Mouse (Mus musculus): ENCODE data around the gene Celf2. TPM values are rescaled to one million over a fixed set of nuclear protein-coding genes. Genes with fewer than 3 reads are reported as not detected.

Celf2 gene
- polyA plus RNA-seq, 1 experiment from 2014 or later: 63.2 TPM

- whole genome bisulfite sequencing: 77% methylated on average over 7 of the region's 7 CpGs
- Histone ChIP-seq H3K4me3 (no peak overlapping the region), H3K4me1 (replicated peaks) (no peaks in the 10 kb centered on the region), H3K9ac (no peak overlapping the region), H3K27ac (no peak overlapping the region), H3K27me3 (no peaks in the 10 kb centered on the region), H3K36me3 (no peaks in the 10 kb centered on the region), H3K9me3 (replicated peaks) (no peaks in the 10 kb centered on the region), H3K4me2 (no peak overlapping the region)
- ATAC-seq (replicated peaks; ENCODE audit: insufficient number of reproducible peaks, insufficient read depth, low FRiP score, low read depth): no peak
These were observed 274.8 kb downstream of the Celf2 start for GRCm38 (mm10) chr2:7234587-7234986.

GRCm38 (mm10) chr2:7233411-7233810 lies 276.0 kb downstream of the Celf2 start:
- H3K4me3 ChIP-seq: no peak overlapping the region
- H3K27ac ChIP-seq: no peak overlapping the region
- 71% methylated on average over 2 of the region's 2 CpGs for WGBS
- no peak for ATAC-seq (replicated peaks; ENCODE audit: insufficient number of reproducible peaks, insufficient read depth, low FRiP score, low read depth)
- H3K4me2 ChIP-seq: no peak overlapping the region
- no peaks in the 10 kb centered on the region for H3K4me1 ChIP-seq (replicated peaks)
- no peaks in the 10 kb centered on the region for H3K9me3 ChIP-seq (replicated peaks)
- H3K9ac ChIP-seq: no peak overlapping the region
- no peaks in the 10 kb centered on the region for H3K27me3 ChIP-seq
- no peaks in the 10 kb centered on the region for H3K36me3 ChIP-seq

- 83% methylated on average over 7 of the region's 7 CpGs for WGBS
- Histone ChIP-seq H3K4me2 (no peak overlapping the region), H3K36me3 (no peaks in the 10 kb centered on the region), H3K4me1 (replicated peaks) (no peaks in the 10 kb centered on the region), H3K4me3 (no peak overlapping the region), H3K27ac (no peak overlapping the region), H3K9me3 (replicated peaks) (no peaks in the 10 kb centered on the region), H3K27me3 (no peaks in the 10 kb centered on the region), H3K9ac (no peak overlapping the region)
- no peak for ATAC-seq (replicated peaks; ENCODE audit: insufficient number of reproducible peaks, insufficient read depth, low FRiP score, low read depth)
These were observed 282.6 kb downstream of the Celf2 start for GRCm38 (mm10) chr2:7226785-7227184.

GRCm38 (mm10) chr2:7224346-7225071 lies 284.9 kb downstream of the Celf2 start:
- H3K9ac ChIP-seq: no peak overlapping the region
- WGBS: 77% methylated on average over 3 of the region's 3 CpGs
- H3K4me2 ChIP-seq: no peak overlapping the region
- no peak overlapping the region for H3K4me3 ChIP-seq
- no peaks in the 10 kb centered on the region for H3K9me3 ChIP-seq (replicated peaks)
- H3K27me3 ChIP-seq: no peaks in the 10 kb centered on the region
- H3K27ac ChIP-seq: no peak overlapping the region
- no peak for ATAC-seq (replicated peaks; ENCODE audit: insufficient number of reproducible peaks, insufficient read depth, low FRiP score, low read depth)
- no peaks in the 10 kb centered on the region for H3K4me1 ChIP-seq (replicated peaks)
- H3K36me3 ChIP-seq: no peaks in the 10 kb centered on the region

GRCm38 (mm10) chr2:7223538-7223937 lies 285.8 kb downstream of the Celf2 start:
- Histone ChIP-seq H3K9me3 (replicated peaks) (no peaks in the 10 kb centered on the region), H3K27me3 (no peaks in the 10 kb centered on the region), H3K9ac (no peak overlapping the region), H3K36me3 (no peaks in the 10 kb centered on the region), H3K27ac (no peak overlapping the region), H3K4me2 (no peak overlapping the region), H3K4me3 (no peak overlapping the region), H3K4me1 (replicated peaks) (no peaks in the 10 kb centered on the region)
- ATAC-seq (replicated peaks; ENCODE audit: insufficient number of reproducible peaks, insufficient read depth, low FRiP score, low read depth): no peak
- 46% methylated on average over 2 of the region's 2 CpGs for WGBS

GRCm38 (mm10) chr2:7222886-7223285 lies 286.5 kb downstream of the Celf2 start:
- Histone ChIP-seq H3K9me3 (replicated peaks) (no peaks in the 10 kb centered on the region), H3K9ac (no peak overlapping the region), H3K4me3 (no peak overlapping the region), H3K4me2 (no peak overlapping the region), H3K4me1 (replicated peaks) (no peaks in the 10 kb centered on the region), H3K27me3 (no peaks in the 10 kb centered on the region), H3K27ac (no peak overlapping the region), H3K36me3 (no peaks in the 10 kb centered on the region)
- ATAC-seq (replicated peaks; ENCODE audit: insufficient number of reproducible peaks, insufficient read depth, low FRiP score, low read depth): no peak
- 79% methylated on average over 6 of the region's 6 CpGs for whole genome bisulfite sequencing

- 64% methylated on average over 1 of the region's 1 CpGs for WGBS
- Histone ChIP-seq H3K36me3 (no peaks in the 10 kb centered on the region), H3K4me3 (no peak overlapping the region), H3K9ac (no peak overlapping the region), H3K4me2 (no peak overlapping the region), H3K9me3 (replicated peaks) (no peaks in the 10 kb centered on the region), H3K27ac (no peak overlapping the region), H3K27me3 (no peaks in the 10 kb centered on the region), H3K4me1 (replicated peaks) (no peaks in the 10 kb centered on the region)
- no peak for ATAC-seq (replicated peaks; ENCODE audit: insufficient number of reproducible peaks, insufficient read depth, low FRiP score, low read depth)
These were observed 287.5 kb downstream of the Celf2 start for GRCm38 (mm10) chr2:7221856-7222255.

GRCm38 (mm10) chr2:7218101-7218500 lies 291.3 kb downstream of the Celf2 start:
- whole genome bisulfite sequencing: 86% methylated on average over 2 of the region's 2 CpGs

GRCm38 (mm10) chr2:7207691-7208504 lies 301.5 kb downstream of the Celf2 start:
- H3K4me3 ChIP-seq: no peak overlapping the region
- H3K27ac ChIP-seq: no peak overlapping the region
- no peaks in the 10 kb centered on the region for H3K9me3 ChIP-seq (replicated peaks)
- H3K36me3 ChIP-seq: no peaks in the 10 kb centered on the region
- 66% methylated on average over 15 of the region's 15 CpGs for WGBS
- no peaks in the 10 kb centered on the region for H3K27me3 ChIP-seq
- no peak overlapping the region for H3K9ac ChIP-seq
- ATAC-seq (replicated peaks; ENCODE audit: insufficient number of reproducible peaks, insufficient read depth, low FRiP score, low read depth): no peak
- H3K4me1 ChIP-seq (replicated peaks): no peaks in the 10 kb centered on the region
- H3K4me2 ChIP-seq: no peak overlapping the region

More at GRCm38 (mm10) chr2:7218101-7218500, 291.3 kb downstream of the Celf2 start:
- H3K4me2 ChIP-seq: no peak overlapping the region
- no peaks in the 10 kb centered on the region for H3K4me1 ChIP-seq (replicated peaks)
- no peaks in the 10 kb centered on the region for H3K36me3 ChIP-seq
- no peak overlapping the region for H3K9ac ChIP-seq
- no peak overlapping the region for H3K27ac ChIP-seq
- no peaks in the 10 kb centered on the region for H3K27me3 ChIP-seq
- no peak overlapping the region for H3K4me3 ChIP-seq
- no peak for ATAC-seq (replicated peaks; ENCODE audit: insufficient number of reproducible peaks, insufficient read depth, low FRiP score, low read depth)
- no peaks in the 10 kb centered on the region for H3K9me3 ChIP-seq (replicated peaks)

- Histone ChIP-seq H3K36me3 (no peaks in the 10 kb centered on the region), H3K4me1 (replicated peaks) (no peaks in the 10 kb centered on the region), H3K27ac (no peak overlapping the region), H3K9ac (no peak overlapping the region), H3K4me2 (no peak overlapping the region), H3K4me3 (no peak overlapping the region), H3K27me3 (no peaks in the 10 kb centered on the region), H3K9me3 (replicated peaks) (no peaks in the 10 kb centered on the region)
- 65% methylated on average over 2 of the region's 2 CpGs for WGBS
- ATAC-seq (replicated peaks; ENCODE audit: insufficient number of reproducible peaks, insufficient read depth, low FRiP score, low read depth): no peak
These were observed 315.9 kb downstream of the Celf2 start for GRCm38 (mm10) chr2:7193413-7193812.

- Histone ChIP-seq H3K9me3 (replicated peaks) (no peaks in the 10 kb centered on the region), H3K36me3 (no peaks in the 10 kb centered on the region), H3K9ac (no peak overlapping the region), H3K4me2 (no peak overlapping the region), H3K4me1 (replicated peaks) (no peaks in the 10 kb centered on the region), H3K27ac (no peak overlapping the region), H3K4me3 (no peak overlapping the region), H3K27me3 (no peaks in the 10 kb centered on the region)
- no peak for ATAC-seq (replicated peaks; ENCODE audit: insufficient number of reproducible peaks, insufficient read depth, low FRiP score, low read depth)
- 59% methylated on average over 1 of the region's 1 CpGs for WGBS
These were observed 330.2 kb downstream of the Celf2 start for GRCm38 (mm10) chr2:7179186-7179585.
